Mouse (Mus musculus) lung, embryonic 16.5 days (tissue): Measurements from ENCODE around the gene Bace1. TPM values are rescaled to one million over a fixed set of nuclear protein-coding genes. Genes with fewer than 3 reads are reported as not detected.

Experiments
- ATAC-seq: fragments of 200-750 bp; cut with Nextera tagmentation; 2 replicates; pipeline ENCODE4 v1.8.0; 2017; ENCODE audit warnings: low read depth, mild to moderate bottlenecking, moderate library complexity
- H3K27ac ChIP-seq: fragments of 300-500 bp; sonication (generic); 2 replicates; pipeline ENCODE4 v1.5.1; 2014; ENCODE audit warnings: mild to moderate bottlenecking, control low read depth, low read length
- H3K27me3 ChIP-seq: fragments of 300-500 bp; sonication (generic); 2 replicates; pipeline ENCODE4 v1.6.1; 2014; ENCODE audit warnings: low read depth, low read length, mixed read lengths; ENCODE audit not compliant: control insufficient read depth, insufficient read depth
- H3K36me3 ChIP-seq: fragments of 300-500 bp; sonication (generic); 2 replicates; pipeline ENCODE4 v1.6.1; 2014; ENCODE audit warnings: low read length; ENCODE audit not compliant: control insufficient read depth, insufficient read depth
- H3K4me1 ChIP-seq: fragments of 300-500 bp; sonication (generic); replicated peaks from 2 replicates; pipeline ENCODE4 v1.6.1; 2014; ENCODE audit warnings: low read length, mixed read lengths; ENCODE audit not compliant: control insufficient read depth, insufficient read depth
- H3K4me2 ChIP-seq: fragments of 300-500 bp; sonication (generic); 2 replicates; pipeline ENCODE4 v1.6.1; 2014; ENCODE audit warnings: low read depth, low read length, control low read depth
- H3K4me3 ChIP-seq: fragments of 300-500 bp; sonication (generic); 2 replicates; pipeline ENCODE4 v1.5.1; 2014; ENCODE audit warnings: mild to moderate bottlenecking, low read length, control low read depth
- H3K9ac ChIP-seq: fragments of 300-500 bp; sonication (generic); 2 replicates; pipeline ENCODE4 v1.6.1; 2014; ENCODE audit warnings: low read length, control low read depth
- H3K9me3 ChIP-seq: fragments of 300-500 bp; sonication (generic); 2 replicates; pipeline ENCODE4 v1.6.1; 2016; ENCODE audit warnings: low read length; ENCODE audit not compliant: control insufficient read depth
- WGBS: fragments of 180-500 bp; shearing (Covaris S2); extraction: QIAGEN DNeasy Blood & Tissue Kit; methylation state at CpG from one replicate; pipeline ENCODE4 v1.1.7; 2014; 5-methylcytosine and 5-hydroxymethylcytosine counted together
- polyA plus RNA-seq: library from polyadenylated mRNA; unstranded; fragments of >200 nt; fragmentation: Nextera tagmentation; extraction: Ambion mirVana; gene quantifications from 2 replicates; pipeline ENCODE4 v1.2.1, GENCODE M21; 2015

The Bace1 gene
- polyA plus RNA-seq, 1 experiment from 2014 or later: 23.8 TPM

- H3K9ac ChIP-seq: no peak overlapping the region
- no peaks in the 10 kb centered on the region for H3K4me1 ChIP-seq
- no peaks in the 10 kb centered on the region for H3K9me3 ChIP-seq
- no peak for ATAC-seq
- H3K27ac ChIP-seq: no peak overlapping the region
- WGBS: 83% methylated on average over 21 of the region's 21 CpGs
- H3K4me2 ChIP-seq: no peak overlapping the region
- no peaks in the 10 kb centered on the region for H3K27me3 ChIP-seq
- no peak overlapping the region for H3K4me3 ChIP-seq
- H3K36me3 ChIP-seq: peaks cover 2% of the 10 kb centered on the region
These were observed 35.2 kb upstream of the Bace1 start for GRCm38 (mm10) chr9:45803070-45803774.

GRCm38 (mm10) chr9:45806847-45807246 is 31.5 kb upstream of the Bace1 start:
- peaks cover 2% of the 10 kb centered on the region; the same call in 1 of the 2 replicates for H3K36me3 ChIP-seq
- no peaks in the 10 kb centered on the region for H3K27me3 ChIP-seq
- no peaks in the 10 kb centered on the region for H3K9me3 ChIP-seq
- no peak overlapping the region for H3K9ac ChIP-seq
- no peak overlapping the region for H3K4me3 ChIP-seq
- no peak overlapping the region for H3K4me2 ChIP-seq
- 92% methylated on average over 11 of the region's 11 CpGs for WGBS
- no peak for ATAC-seq
- no peaks in the 10 kb centered on the region for H3K4me1 ChIP-seq
- H3K27ac ChIP-seq: no peak overlapping the region

- H3K36me3 ChIP-seq: peaks cover 2% of the 10 kb centered on the region; the same call in 1 of the 2 replicates
- no peak overlapping the region for H3K4me2 ChIP-seq
- no peaks in the 10 kb centered on the region for H3K27me3 ChIP-seq
- no peak for ATAC-seq
- WGBS: 84% methylated on average over 11 of the region's 11 CpGs
- no peaks in the 10 kb centered on the region for H3K4me1 ChIP-seq
- no peak overlapping the region for H3K4me3 ChIP-seq
- H3K27ac ChIP-seq: no peak overlapping the region
- H3K9ac ChIP-seq: no peak overlapping the region
- H3K9me3 ChIP-seq: no peaks in the 10 kb centered on the region
These were observed 31.0 kb upstream of the Bace1 start for GRCm38 (mm10) chr9:45807337-45807736.

GRCm38 (mm10) chr9:45807761-45808160 is 30.6 kb upstream of the Bace1 start:
- no peaks in the 10 kb centered on the region for H3K27me3 ChIP-seq
- WGBS: 69% methylated on average over 8 of the region's 8 CpGs
- no peak overlapping the region for H3K4me3 ChIP-seq
- no peak overlapping the region for H3K4me2 ChIP-seq
- no peaks in the 10 kb centered on the region for H3K4me1 ChIP-seq
- peaks cover 2% of the 10 kb centered on the region; the same call in 1 of the 2 replicates for H3K36me3 ChIP-seq
- no peak overlapping the region for H3K27ac ChIP-seq
- no peak overlapping the region for H3K9ac ChIP-seq
- no peak for ATAC-seq
- no peaks in the 10 kb centered on the region for H3K9me3 ChIP-seq

- Histone ChIP-seq H3K9me3 (no peaks in the 10 kb centered on the region), H3K4me2 (no peak overlapping the region), H3K27ac (no peak overlapping the region), H3K27me3 (no peaks in the 10 kb centered on the region), H3K4me3 (no peak overlapping the region), H3K36me3 (peaks cover 7% of the 10 kb centered on the region; the same call in 1 of the 2 replicates), H3K9ac (no peak overlapping the region), H3K4me1 (peaks cover 5% of the 10 kb centered on the region; the same call in 1 of the 2 replicates)
- 50% methylated on average over 5 of the region's 5 CpGs for WGBS
- ATAC-seq: no peak
These were observed 26.4 kb upstream of the Bace1 start for GRCm38 (mm10) chr9:45811946-45812345.

- Histone ChIP-seq H3K36me3 (peaks cover 5% of the 10 kb centered on the region; the same call in 1 of the 2 replicates), H3K27me3 (no peaks in the 10 kb centered on the region), H3K4me1 (peaks cover 5% of the 10 kb centered on the region; the same call in 1 of the 2 replicates), H3K4me2 (peak overlapping the region; percentile 19; the same call in 1 of the 2 replicates), H3K27ac (0 out of 2 replicates have a peak overlapping the region, but pooled peaks have one; percentile 30), H3K4me3 (no peak overlapping the region), H3K9me3 (no peaks in the 10 kb centered on the region), H3K9ac (no peak overlapping the region)
- ATAC-seq: no peak
- 62% methylated on average over 9 of the region's 9 CpGs for WGBS
These were observed 23.3 kb upstream of the Bace1 start for GRCm38 (mm10) chr9:45815113-45815512.

- ATAC-seq: peak; percentile 68; the same call in 1 of the 2 replicates
- 73% methylated on average over 10 of the region's 10 CpGs for WGBS
- Histone ChIP-seq H3K4me2 (peak overlapping the region; percentile 19; the same call in 1 of the 2 replicates), H3K9ac (no peak overlapping the region), H3K27ac (0 out of 2 replicates have a peak overlapping the region, but pooled peaks have one; percentile 30), H3K9me3 (no peaks in the 10 kb centered on the region), H3K36me3 (peaks cover 5% of the 10 kb centered on the region; the same call in 1 of the 2 replicates), H3K4me1 (peaks cover 5% of the 10 kb centered on the region; the same call in 1 of the 2 replicates), H3K4me3 (no peak overlapping the region), H3K27me3 (no peaks in the 10 kb centered on the region)
These were observed 22.9 kb upstream of the Bace1 start for GRCm38 (mm10) chr9:45815525-45815924.

- 76% methylated on average over 9 of the region's 9 CpGs for WGBS
- Histone ChIP-seq H3K36me3 (peaks cover 11% of the 10 kb centered on the region; the same call in 1 of the 2 replicates), H3K27ac (no peak overlapping the region), H3K4me2 (no peak overlapping the region), H3K9ac (no peak overlapping the region), H3K9me3 (no peaks in the 10 kb centered on the region), H3K4me3 (no peak overlapping the region), H3K27me3 (no peaks in the 10 kb centered on the region), H3K4me1 (peaks cover 5% of the 10 kb centered on the region; the same call in 1 of the 2 replicates)
- no peak for ATAC-seq
These were observed 19.9 kb upstream of the Bace1 start for GRCm38 (mm10) chr9:45818406-45819011.

- Histone ChIP-seq H3K27ac (peak overlapping the region; percentile 64), H3K4me2 (peak overlapping the region; percentile 73), H3K9me3 (peaks cover 6% of the 10 kb centered on the region; the same call in 1 of the 2 replicates), H3K9ac (peak overlapping the region; percentile 76), H3K36me3 (no peaks in the 10 kb centered on the region), H3K27me3 (no peaks in the 10 kb centered on the region), H3K4me1 (peaks cover 8% of the 10 kb centered on the region), H3K4me3 (peak overlapping the region; percentile 78)
- ATAC-seq: peak; percentile 39
- WGBS: 4% methylated on average over 23 of the region's 23 CpGs
These were observed 10.6 kb upstream of the Bace1 start for GRCm38 (mm10) chr9:45827663-45828290.
